Mouse (Mus musculus): Measurements from ENCODE around the gene Map1lc3b. TPM values are rescaled to one million over a fixed set of nuclear protein-coding genes. Genes with fewer than 3 reads are reported as not detected.

The Map1lc3b gene
- total and polyA plus RNA-seq, 3 experiments: 56.4 to 68.8 TPM; not detected in 1

- peak overlapping the region; percentile 48 for H3K27ac ChIP-seq (ENCODE audit: control insufficient read depth, low read depth, low read length)
These were observed 12.1 kb upstream of the Map1lc3b start for GRCm38 (mm10) chr8:121577751-121578675.

GRCm38 (mm10) chr8:121578676-121579451 is 11.3 kb upstream of the Map1lc3b start, which contains the start of gene Fbxo31:
Gene Fbxo31, minus strand, starts transcription at chr8:121578806.
- peak within 1 kb of the TSS; percentile 85 for H3K9ac ChIP-seq (ENCODE audit: control insufficient read depth, low read depth, low read length, poor library complexity, severe bottlenecking)
- H3K4me1 ChIP-seq (ENCODE audit: control insufficient read depth in 1 of 2, insufficient read depth in 2 of 2, low read length in 2 of 2): peaks cover 2 to 18% of the 10 kb centered on the region in 2 experiments; a peak in 3 of 4 replicates
- peak within 1 kb of the TSS; percentile 92 to 96 for H3K4me3 ChIP-seq (ENCODE audit: control insufficient read depth in 1 of 2, insufficient read depth in 1 of 2, low read depth in 2 of 2, low read length in 2 of 2)
- peaks cover 47% of the 10 kb centered on the region for H3K79me2 ChIP-seq (ENCODE audit: control insufficient read depth, insufficient read depth, low read length, poor library complexity)
- no peaks in the 10 kb centered on the region for H3K9me3 ChIP-seq (replicated peaks; ENCODE audit: insufficient read depth, low read length)
- peaks cover 0 to 7% of the 10 kb centered on the region in 2 experiments; a peak in 1 of 4 replicates for H3K36me3 ChIP-seq (ENCODE audit: control insufficient read depth in 1 of 2, insufficient read depth in 2 of 2, low read length in 2 of 2)
- H3K27me3 ChIP-seq (ENCODE audit: control insufficient read depth in 1 of 2, insufficient read depth in 2 of 2, low read length in 2 of 2): no peaks in the 10 kb centered on the region
- peak within 1 kb of the TSS; percentile 48 for H3K27ac ChIP-seq (ENCODE audit: control insufficient read depth, low read depth, low read length)
- peak; percentile 97 for DNase-seq (ENCODE audit: low read depth, low spot score)
- TF ChIP-seq GATA1 (IDR thresholded peaks at IDR 0.05; ENCODE audit: low read depth, low read length) (0 out of 2 replicates have a peak, but pooled peaks have one; percentile 13), HCFC1 (IDR thresholded peaks at IDR 0.05; ENCODE audit: low read depth, low read length) (peak; percentile 61), MYB (IDR thresholded peaks at IDR 0.05; ENCODE audit: low read depth, low read length) (no peak), NELFE (IDR thresholded peaks at IDR 0.05; ENCODE audit: low read depth, low read length) (peak; percentile 85), MAZ (IDR thresholded peaks at IDR 0.05; ENCODE audit: low read depth, low read length) (peak; percentile 49; the same call in 1 of the 2 replicates), RAD21 (IDR thresholded peaks at IDR 0.05; ENCODE audit: low read depth, low read length) (no peak), MYC (IDR thresholded peaks at IDR 0.05; ENCODE audit: low read depth, low read length) (0 out of 2 replicates have a peak, but pooled peaks have one; percentile 17), NRF1 (IDR thresholded peaks at IDR 0.05; ENCODE audit: insufficient read depth, low read depth, low read length, poor library complexity, severe bottlenecking) (peak; percentile 78), ELF1 (IDR thresholded peaks at IDR 0.05; ENCODE audit: low read depth, low read length) (peak; percentile 85), BHLHE40 (IDR thresholded peaks at IDR 0.05; ENCODE audit: borderline replicate concordance, low read depth, low read length) (no peak), MXI1 (IDR thresholded peaks at IDR 0.05; ENCODE audit: low read depth, low read length) (peak; percentile 85), ZMIZ1 (IDR thresholded peaks at IDR 0.05; ENCODE audit: low read depth, low read length) (0 out of 2 replicates have a peak, but pooled peaks have one; percentile 40), TAL1 (IDR thresholded peaks at IDR 0.05; ENCODE audit: low read length) (no peak), MAFK (IDR thresholded peaks at IDR 0.05; ENCODE audit: borderline replicate concordance, low read depth, low read length) (peak; percentile 99), KAT2A (conservative IDR thresholded peaks at IDR 0.05; ENCODE audit: low read depth, low read length) (peak; percentile 74), SIN3A (IDR thresholded peaks at IDR 0.05; ENCODE audit: low read length) (peak; percentile 70; the same call in 1 of the 2 replicates), RCOR1 (IDR thresholded peaks at IDR 0.05; ENCODE audit: low read depth, low read length) (peak; percentile 97), USF2 (IDR thresholded peaks at IDR 0.05; ENCODE audit: borderline replicate concordance in 1 of 2, insufficient read depth in 1 of 2, low read depth in 1 of 2, low read length in 2 of 2) (no peak), CHD2 (IDR thresholded peaks at IDR 0.05; ENCODE audit: low read length) (no peak), MAX (IDR thresholded peaks at IDR 0.05; ENCODE audit: low read length) (peak; percentile 55), TCF12 (IDR thresholded peaks at IDR 0.05; ENCODE audit: low read depth, low read length) (peak; percentile 7)

More at GRCm38 (mm10) chr8:121577751-121578675, 12.1 kb upstream of the Map1lc3b start:
- peak; percentile 62 for DNase-seq (ENCODE audit: low read depth, low spot score)
- Histone ChIP-seq H3K4me3 (ENCODE audit: control insufficient read depth in 1 of 2, insufficient read depth in 1 of 2, low read depth in 2 of 2, low read length in 2 of 2) (peak overlapping the region; percentile 92 to 96), H3K9me3 (replicated peaks; ENCODE audit: insufficient read depth, low read length) (no peaks in the 10 kb centered on the region), H3K4me1 (ENCODE audit: control insufficient read depth in 1 of 2, insufficient read depth in 2 of 2, low read length in 2 of 2) (peaks cover 2 to 18% of the 10 kb centered on the region in 2 experiments; a peak in 3 of 4 replicates), H3K36me3 (ENCODE audit: control insufficient read depth in 1 of 2, insufficient read depth in 2 of 2, low read length in 2 of 2) (peaks cover 0 to 7% of the 10 kb centered on the region in 2 experiments; a peak in 1 of 4 replicates), H3K79me2 (ENCODE audit: control insufficient read depth, insufficient read depth, low read length, poor library complexity) (peaks cover 54% of the 10 kb centered on the region), H3K9ac (ENCODE audit: control insufficient read depth, low read depth, low read length, poor library complexity, severe bottlenecking) (peak overlapping the region; percentile 85), H3K27me3 (ENCODE audit: control insufficient read depth in 1 of 2, insufficient read depth in 2 of 2, low read length in 2 of 2) (no peaks in the 10 kb centered on the region)
- TF ChIP-seq TBP (IDR thresholded peaks at IDR 0.05; ENCODE audit: low read depth, low read length) (peak; percentile 22; the same call in 1 of the 2 replicates), CHD1 (IDR thresholded peaks at IDR 0.05; ENCODE audit: low read depth, low read length) (no peak), SIN3A (IDR thresholded peaks at IDR 0.05; ENCODE audit: low read length) (peak; percentile 34; the same call in 1 of the 2 replicates), USF1 (IDR thresholded peaks at IDR 0.05; ENCODE audit: low read depth, low read length) (no peak), NELFE (IDR thresholded peaks at IDR 0.05; ENCODE audit: low read depth, low read length) (no peak), HCFC1 (IDR thresholded peaks at IDR 0.05; ENCODE audit: low read depth, low read length) (0 out of 2 replicates have a peak, but pooled peaks have one; percentile 5), USF2 (IDR thresholded peaks at IDR 0.05; ENCODE audit: borderline replicate concordance in 1 of 2, insufficient read depth in 1 of 2, low read depth in 1 of 2, low read length in 2 of 2) (no peak), POLR2A (IDR thresholded peaks at IDR 0.05; ENCODE audit: control insufficient read depth in 1 of 2, insufficient read depth in 1 of 2, low read depth in 1 of 2, low read length in 2 of 2, poor library complexity in 1 of 2) (no peak), ETS1 (IDR thresholded peaks at IDR 0.05; ENCODE audit: low read depth, low read length) (no peak), E2F4 (IDR thresholded peaks at IDR 0.05; ENCODE audit: borderline replicate concordance, low read depth, low read length) (no peak), MXI1 (IDR thresholded peaks at IDR 0.05; ENCODE audit: low read depth, low read length) (peak; percentile 43; the same call in 1 of the 2 replicates), JUND (IDR thresholded peaks at IDR 0.05; ENCODE audit: low read depth, low read length) (no peak), MAX (IDR thresholded peaks at IDR 0.05; ENCODE audit: low read length) (no peak), MAZ (IDR thresholded peaks at IDR 0.05; ENCODE audit: low read depth, low read length) (no peak), RCOR1 (IDR thresholded peaks at IDR 0.05; ENCODE audit: low read depth, low read length) (no peak)
